Mouse (Mus musculus) heart, postnatal 0 days (tissue): ENCODE measurements around the gene Bmp2k. TPM values are rescaled to one million over a fixed set of nuclear protein-coding genes. Genes with fewer than 3 reads are reported as not detected.

Experiments used
- ATAC-seq: fragments of 200-750 bp; cut with Nextera tagmentation; 2 replicates; pipeline ENCODE4 v1.8.0; 2017; ENCODE audit warnings: low read depth, moderate number of reproducible peaks, moderate library complexity; ENCODE audit not compliant: insufficient read depth
- DNase-seq: peaks from one replicate; pipeline ENCODE4 v3.0.0-alpha.2; 2016; ENCODE audit warnings: low spot score
- H3K27ac ChIP-seq: fragments of 300-500 bp; sonication (generic); 2 replicates; pipeline ENCODE4 v1.5.1; 2014; ENCODE audit warnings: low read depth, mild to moderate bottlenecking
- H3K27me3 ChIP-seq: fragments of 300-500 bp; sonication (generic); 2 replicates; pipeline ENCODE4 v1.6.1; 2014; ENCODE audit warnings: low read length, mixed read lengths; ENCODE audit not compliant: control insufficient read depth, insufficient read depth
- H3K36me3 ChIP-seq: fragments of 300-500 bp; sonication (generic); replicated peaks from 2 replicates; pipeline ENCODE4 v1.6.1; 2014; ENCODE audit warnings: low read length, mixed read lengths; ENCODE audit not compliant: control insufficient read depth, insufficient read depth
- H3K4me1 ChIP-seq: fragments of 300-500 bp; sonication (generic); 2 replicates; pipeline ENCODE4 v1.6.1; 2014; ENCODE audit warnings: antibody characterized with exemption; ENCODE audit not compliant: control insufficient read depth, insufficient read depth
- H3K4me2 ChIP-seq: fragments of 300-500 bp; sonication (generic); 2 replicates; pipeline ENCODE4 v1.6.1; 2014; ENCODE audit warnings: low read depth, mild to moderate bottlenecking, low read length, moderate library complexity
- H3K4me3 ChIP-seq: fragments of 300-500 bp; sonication (generic); 2 replicates; pipeline ENCODE4 v1.5.1; 2014; ENCODE audit warnings: low read depth, low read length
- H3K9ac ChIP-seq: fragments of 300-500 bp; sonication (generic); replicated peaks from 2 replicates; pipeline ENCODE4 v1.6.1; 2014; ENCODE audit warnings: low read depth, low read length, mixed read lengths
- H3K9me3 ChIP-seq: fragments of 300-500 bp; sonication (generic); replicated peaks from 2 replicates; pipeline ENCODE4 v1.6.1; 2016; ENCODE audit warnings: low read length; ENCODE audit not compliant: control insufficient read depth
- CTCF ChIP-seq: IDR thresholded peaks from 2 replicates; pipeline ENCODE4 v1.5.1; 2016; ENCODE audit warnings: antibody characterized with exemption, control low read depth, low read depth
- EP300 ChIP-seq: IDR thresholded peaks from 2 replicates; pipeline ENCODE4 v1.6.1; 2016; ENCODE audit warnings: antibody characterized with exemption, low read depth
- WGBS: fragments of 180-500 bp; shearing (Covaris S2); extraction: QIAGEN DNeasy Blood & Tissue Kit; methylation state at CpG from one replicate; pipeline ENCODE4 v1.1.7; 2014; 5-methylcytosine and 5-hydroxymethylcytosine counted together
- polyA plus RNA-seq: library from polyadenylated mRNA; unstranded; fragments of >200 nt; fragmentation: Nextera tagmentation; extraction: Ambion mirVana; gene quantifications from 2 replicates; pipeline ENCODE4 v1.2.1, GENCODE M21; 2015
- total RNA-seq: library from RNA; depleted of rRNA; stranded (reverse); fragments of >200 nt; gene quantifications from 2 replicates; pipeline ENCODE4 v1.2.3, GENCODE M21; 2014; ENCODE audit warnings: low replicate concordance

The Bmp2k gene
- total and polyA plus RNA-seq, 2 experiments from 2014 or later = 6.8 to 7.0 TPM

DNA sequence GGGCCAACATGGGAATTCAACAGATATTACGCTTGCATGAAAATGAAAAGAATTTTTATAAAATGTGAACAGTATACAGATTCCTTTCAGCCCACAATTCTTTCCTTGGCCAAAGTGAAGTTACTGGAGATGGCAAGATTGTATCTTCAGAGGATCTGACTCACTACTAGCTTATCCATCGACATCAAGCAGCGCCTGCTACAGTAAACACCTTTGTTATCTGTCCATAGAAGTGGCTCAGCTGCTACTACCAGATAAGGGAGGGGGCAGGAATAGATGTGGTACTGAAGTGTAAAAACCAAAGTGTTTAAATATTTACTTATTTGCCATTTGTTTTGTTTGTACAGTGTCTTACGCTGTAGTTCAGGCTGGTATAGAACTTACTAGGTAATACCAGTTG is 8.6 kb upstream of the Bmp2k start:
- Histone ChIP-seq H3K4me2 (no peak overlapping the region), H3K4me1 (no peaks in the 10 kb centered on the region), H3K27me3 (no peaks in the 10 kb centered on the region), H3K27ac (no peak overlapping the region), H3K9me3 (no peaks in the 10 kb centered on the region), H3K9ac (no peak overlapping the region), H3K4me3 (no peak overlapping the region), H3K36me3 (no peaks in the 10 kb centered on the region)
- TF ChIP-seq EP300 = no peak
- no peak for TF ChIP-seq CTCF
- no peak for DNase-seq
- ATAC-seq = no peak
- 57% methylated on average over 4 of the region's 4 CpGs for WGBS

- WGBS = 89% methylated on average over 6 of the region's 6 CpGs
- DNase-seq (no peak), ATAC-seq (no peak)
- Histone ChIP-seq H3K27me3 (no peaks in the 10 kb centered on the region), H3K4me1 (no peaks in the 10 kb centered on the region), H3K9me3 (no peaks in the 10 kb centered on the region), H3K36me3 (no peaks in the 10 kb centered on the region), H3K9ac (no peak overlapping the region), H3K27ac (no peak overlapping the region), H3K4me2 (no peak overlapping the region), H3K4me3 (no peak overlapping the region)
- no peak for TF ChIP-seq EP300
- no peak for TF ChIP-seq CTCF
Measured at GRCm38 (mm10) chr5:96991156-96991555, 6.3 kb upstream of the Bmp2k start.

GRCm38 (mm10) chr5:96992651-96993050 is 4.8 kb upstream of the Bmp2k start:
- TF ChIP-seq CTCF = no peak
- no peak for TF ChIP-seq EP300
- no peak overlapping the region for H3K9ac ChIP-seq
- DNase-seq = no peak

GRCm38 (mm10) chr5:96993057-96993456 is 4.4 kb upstream of the Bmp2k start:
- no peaks in the 10 kb centered on the region for H3K36me3 ChIP-seq
- no peaks in the 10 kb centered on the region for H3K27me3 ChIP-seq
- H3K4me2 ChIP-seq = no peak overlapping the region
- H3K9me3 ChIP-seq = no peaks in the 10 kb centered on the region
- DNase-seq = no peak
- H3K9ac ChIP-seq = no peak overlapping the region
- no peak overlapping the region for H3K27ac ChIP-seq
- no peak for ATAC-seq
- WGBS = 74% methylated on average over 8 of the region's 8 CpGs
- H3K4me3 ChIP-seq = no peak overlapping the region
- peaks cover 9% of the 10 kb centered on the region for H3K4me1 ChIP-seq
- TF ChIP-seq CTCF (no peak), EP300 (no peak)

More at GRCm38 (mm10) chr5:96992651-96993050, 4.8 kb upstream of the Bmp2k start:
- no peaks in the 10 kb centered on the region for H3K36me3 ChIP-seq
- no peaks in the 10 kb centered on the region for H3K27me3 ChIP-seq
- no peak overlapping the region for H3K27ac ChIP-seq
- no peak overlapping the region for H3K4me3 ChIP-seq
- WGBS = 84% methylated on average over 5 of the region's 5 CpGs
- H3K4me1 ChIP-seq = peaks cover 9% of the 10 kb centered on the region
- H3K4me2 ChIP-seq = no peak overlapping the region
- no peaks in the 10 kb centered on the region for H3K9me3 ChIP-seq
- no peak for ATAC-seq

DNA sequence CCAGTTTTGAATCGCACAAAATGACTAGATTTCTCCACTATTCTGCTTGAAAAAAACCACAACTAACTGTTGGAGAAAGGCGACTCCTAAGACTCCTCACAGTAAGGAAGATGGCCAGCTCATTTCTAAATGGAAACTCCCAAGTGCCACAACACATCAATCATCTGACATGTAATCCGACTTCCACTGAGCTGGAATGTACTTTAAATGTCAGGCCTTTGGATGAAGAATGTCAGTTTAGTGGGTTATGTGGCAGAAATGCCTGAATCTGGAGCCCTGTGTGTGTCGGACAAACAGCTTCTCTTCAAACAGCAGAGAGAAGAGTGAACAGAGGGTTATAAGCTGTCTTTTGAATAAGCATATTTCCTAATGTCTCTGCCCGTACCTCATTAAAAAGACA is 1.7 kb upstream of the Bmp2k start:
- no peak for TF ChIP-seq CTCF
- TF ChIP-seq EP300 = no peak
- ATAC-seq = no peak
- peaks cover 14% of the 10 kb centered on the region for H3K4me1 ChIP-seq

More for the DNA sequence above, 1.7 kb upstream of the Bmp2k start:
- 85% methylated on average over 5 of the region's 5 CpGs for WGBS
- no peak overlapping the region; the same call in 1 of the 2 replicates for H3K27ac ChIP-seq
- DNase-seq = no peak
- H3K27me3 ChIP-seq = no peaks in the 10 kb centered on the region
- H3K4me2 ChIP-seq = no peak overlapping the region
- no peak overlapping the region for H3K9ac ChIP-seq
- no peaks in the 10 kb centered on the region for H3K36me3 ChIP-seq
- no peaks in the 10 kb centered on the region for H3K9me3 ChIP-seq
- no peak overlapping the region for H3K4me3 ChIP-seq
